Mouse (Mus musculus): ENCODE data around the gene Imp4. TPM values are rescaled to one million over a fixed set of nuclear protein-coding genes. Genes with fewer than 3 reads are reported as not detected.

Gene Imp4
- polyA plus RNA-seq, 1 experiment = 2.8 TPM

- TF ChIP-seq GATA1 (IDR thresholded peaks at IDR 0.05; ENCODE audit: low read length) (no peak), TAL1 (IDR thresholded peaks at IDR 0.05; ENCODE audit: low read length) (no peak)
- Histone ChIP-seq H3K27me3 (ENCODE audit: control insufficient read depth) (peaks cover 21% of the 10 kb centered on the region), H3K4me3 (replicated peaks) (no peak overlapping the region), H3K36me3 (ENCODE audit: control insufficient read depth) (no peaks in the 10 kb centered on the region), H3K4me1 (ENCODE audit: control insufficient read depth) (peaks cover 13% of the 10 kb centered on the region), H3K9me3 (ENCODE audit: control insufficient read depth, low read length) (no peaks in the 10 kb centered on the region)
Measured at GRCm38 (mm10) chr1:34469801-34470200, 30.1 kb downstream of the Imp4 start.

- no peaks in the 10 kb centered on the region for H3K9me3 ChIP-seq (ENCODE audit: control insufficient read depth, low read length)
- H3K4me1 ChIP-seq (ENCODE audit: control insufficient read depth) = peaks cover 10% of the 10 kb centered on the region
- H3K27me3 ChIP-seq (ENCODE audit: control insufficient read depth) = peaks cover 21% of the 10 kb centered on the region
- H3K4me3 ChIP-seq (replicated peaks) = peak overlapping the region; percentile 55
- H3K36me3 ChIP-seq (ENCODE audit: control insufficient read depth) = no peaks in the 10 kb centered on the region
- TF ChIP-seq TAL1 (IDR thresholded peaks at IDR 0.05; ENCODE audit: low read length) (no peak), GATA1 (IDR thresholded peaks at IDR 0.05; ENCODE audit: low read length) (no peak)
Measured at GRCm38 (mm10) chr1:34472427-34473300, 33.0 kb downstream of the Imp4 start.

- H3K4me1 ChIP-seq (ENCODE audit: control insufficient read depth) = no peaks in the 10 kb centered on the region
- H3K4me3 ChIP-seq (replicated peaks) = no peak overlapping the region
- no peaks in the 10 kb centered on the region for H3K9me3 ChIP-seq (ENCODE audit: control insufficient read depth, low read length)
- no peaks in the 10 kb centered on the region for H3K36me3 ChIP-seq (ENCODE audit: control insufficient read depth)
- no peaks in the 10 kb centered on the region for H3K27me3 ChIP-seq (ENCODE audit: control insufficient read depth)
- TF ChIP-seq GATA1 (IDR thresholded peaks at IDR 0.05; ENCODE audit: low read length) = no peak
- no peak for TF ChIP-seq TAL1 (IDR thresholded peaks at IDR 0.05; ENCODE audit: low read length)
Measured at GRCm38 (mm10) chr1:34478891-34479655, 39.4 kb downstream of the Imp4 start.

GRCm38 (mm10) chr1:34480801-34481200 is 41.1 kb downstream of the Imp4 start:
- H3K4me3 ChIP-seq (replicated peaks) = no peak overlapping the region
- H3K36me3 ChIP-seq (ENCODE audit: control insufficient read depth) = no peaks in the 10 kb centered on the region
- TF ChIP-seq TAL1 (IDR thresholded peaks at IDR 0.05; ENCODE audit: low read length) (no peak), GATA1 (IDR thresholded peaks at IDR 0.05; ENCODE audit: low read length) (no peak)
- peaks cover 2% of the 10 kb centered on the region; the same call in 1 of the 2 replicates for H3K4me1 ChIP-seq (ENCODE audit: control insufficient read depth)
- peaks cover 3% of the 10 kb centered on the region; the same call in 1 of the 2 replicates for H3K27me3 ChIP-seq (ENCODE audit: control insufficient read depth)
- H3K9me3 ChIP-seq (ENCODE audit: control insufficient read depth, low read length) = no peaks in the 10 kb centered on the region

GRCm38 (mm10) chr1:34481920-34482669 is 42.4 kb downstream of the Imp4 start:
- TF ChIP-seq TAL1 (IDR thresholded peaks at IDR 0.05; ENCODE audit: low read length) (no peak), GATA1 (IDR thresholded peaks at IDR 0.05; ENCODE audit: low read length) (no peak)
- peaks cover 5% of the 10 kb centered on the region; the same call in 1 of the 2 replicates for H3K27me3 ChIP-seq (ENCODE audit: control insufficient read depth)
- peaks cover 4% of the 10 kb centered on the region; the same call in 1 of the 2 replicates for H3K4me1 ChIP-seq (ENCODE audit: control insufficient read depth)
- H3K9me3 ChIP-seq (ENCODE audit: control insufficient read depth, low read length) = no peaks in the 10 kb centered on the region
- H3K36me3 ChIP-seq (ENCODE audit: control insufficient read depth) = no peaks in the 10 kb centered on the region
- no peak overlapping the region for H3K4me3 ChIP-seq (replicated peaks)

- Histone ChIP-seq H3K9me3 (ENCODE audit: control insufficient read depth, low read length) (no peaks in the 10 kb centered on the region), H3K4me1 (ENCODE audit: control insufficient read depth) (peaks cover 4% of the 10 kb centered on the region; the same call in 1 of the 2 replicates), H3K27me3 (ENCODE audit: control insufficient read depth) (peaks cover 5% of the 10 kb centered on the region; the same call in 1 of the 2 replicates), H3K4me3 (replicated peaks) (no peak overlapping the region), H3K36me3 (ENCODE audit: control insufficient read depth) (no peaks in the 10 kb centered on the region)
- no peak for TF ChIP-seq GATA1 (IDR thresholded peaks at IDR 0.05; ENCODE audit: low read length)
- TF ChIP-seq TAL1 (IDR thresholded peaks at IDR 0.05; ENCODE audit: low read length) = no peak
Measured at GRCm38 (mm10) chr1:34484470-34484869, 44.8 kb downstream of the Imp4 start.

GRCm38 (mm10) chr1:34485461-34486188 is 46.0 kb downstream of the Imp4 start:
- TF ChIP-seq GATA1 (IDR thresholded peaks at IDR 0.05; ENCODE audit: low read length) (no peak), TAL1 (IDR thresholded peaks at IDR 0.05; ENCODE audit: low read length) (no peak)

GRCm38 (mm10) chr1:34487383-34487782 is 47.7 kb downstream of the Imp4 start:
- Histone ChIP-seq H3K27me3 (ENCODE audit: control insufficient read depth) (peaks cover 5% of the 10 kb centered on the region; the same call in 1 of the 2 replicates), H3K9me3 (ENCODE audit: control insufficient read depth, low read length) (no peaks in the 10 kb centered on the region), H3K4me3 (replicated peaks) (no peak overlapping the region), H3K36me3 (ENCODE audit: control insufficient read depth) (no peaks in the 10 kb centered on the region), H3K4me1 (ENCODE audit: control insufficient read depth) (peaks cover 4% of the 10 kb centered on the region; the same call in 1 of the 2 replicates)
- TF ChIP-seq GATA1 (IDR thresholded peaks at IDR 0.05; ENCODE audit: low read length) (no peak), TAL1 (IDR thresholded peaks at IDR 0.05; ENCODE audit: low read length) (no peak)

More at GRCm38 (mm10) chr1:34485461-34486188, 46.0 kb downstream of the Imp4 start:
- no peaks in the 10 kb centered on the region for H3K9me3 ChIP-seq (ENCODE audit: control insufficient read depth, low read length)
- H3K4me3 ChIP-seq (replicated peaks) = no peak overlapping the region
- H3K36me3 ChIP-seq (ENCODE audit: control insufficient read depth) = no peaks in the 10 kb centered on the region
- peaks cover 5% of the 10 kb centered on the region; the same call in 1 of the 2 replicates for H3K27me3 ChIP-seq (ENCODE audit: control insufficient read depth)
- H3K4me1 ChIP-seq (ENCODE audit: control insufficient read depth) = peaks cover 4% of the 10 kb centered on the region; the same call in 1 of the 2 replicates
